Mouse (Mus musculus): ENCODE data around the gene Snap91. TPM values are rescaled to one million over a fixed set of nuclear protein-coding genes. Genes with fewer than 3 reads are reported as not detected.

The Snap91 gene
- total and polyA plus RNA-seq, 3 experiments = 3.8 to 5.8 (median 4.8) TPM

GRCm38 (mm10) chr9:86720227-86720626, 160.2 kb downstream of the Snap91 start:
- no peak overlapping the region for H3K27ac ChIP-seq
- DNase-seq = no peak
- intact Hi-C loops (cut with DNase I) = no loop called here
- no peak overlapping the region for H3K4me3 ChIP-seq
- H3K27me3 ChIP-seq (ENCODE audit: control insufficient read depth, insufficient read depth, low read length) = no peaks in the 10 kb centered on the region
- H3K36me3 ChIP-seq (ENCODE audit: control insufficient read depth, insufficient read depth, low read length) = no peaks in the 10 kb centered on the region
- WGBS = 89% methylated on average over 5 of the region's 5 CpGs
- no peak overlapping the region for H3K9ac ChIP-seq (ENCODE audit: low read depth, low read length)
- no peak for TF ChIP-seq CTCF (IDR thresholded peaks at IDR 0.05)
- no peak for TF ChIP-seq EP300 (IDR thresholded peaks at IDR 0.05; ENCODE audit: insufficient read depth, low read depth, low read length)
- TF ChIP-seq POLR2A (IDR thresholded peaks at IDR 0.05; ENCODE audit: insufficient read depth, low read depth, low read length) = no peak
- H3K4me1 ChIP-seq (ENCODE audit: control insufficient read depth, insufficient read depth, low read length) = no peaks in the 10 kb centered on the region
- H3K79me2 ChIP-seq (replicated peaks; ENCODE audit: control insufficient read depth, insufficient read depth, low read length) = no peaks in the 10 kb centered on the region

GRCm38 (mm10) chr9:86717119-86717518, 163.3 kb downstream of the Snap91 start:
- H3K4me3 ChIP-seq = no peak overlapping the region
- TF ChIP-seq CTCF (IDR thresholded peaks at IDR 0.05) = no peak
- no peak for TF ChIP-seq EP300 (IDR thresholded peaks at IDR 0.05; ENCODE audit: insufficient read depth, low read depth, low read length)
- TF ChIP-seq POLR2A (IDR thresholded peaks at IDR 0.05; ENCODE audit: insufficient read depth, low read depth, low read length) = no peak
- intact Hi-C loops (cut with DNase I) = no loop called here
- no peaks in the 10 kb centered on the region for H3K79me2 ChIP-seq (replicated peaks; ENCODE audit: control insufficient read depth, insufficient read depth, low read length)
- H3K27me3 ChIP-seq (ENCODE audit: control insufficient read depth, insufficient read depth, low read length) = no peaks in the 10 kb centered on the region
- H3K9ac ChIP-seq (ENCODE audit: low read depth, low read length) = no peak overlapping the region
- no peak for DNase-seq
- H3K36me3 ChIP-seq (ENCODE audit: control insufficient read depth, insufficient read depth, low read length) = no peaks in the 10 kb centered on the region
- no peaks in the 10 kb centered on the region for H3K4me1 ChIP-seq (ENCODE audit: control insufficient read depth, insufficient read depth, low read length)
- WGBS = 64% methylated on average over 5 of the region's 5 CpGs
- no peak overlapping the region for H3K27ac ChIP-seq

GRCm38 (mm10) chr9:86716540-86716939, 163.9 kb downstream of the Snap91 start:
- TF ChIP-seq EP300 (IDR thresholded peaks at IDR 0.05; ENCODE audit: insufficient read depth, low read depth, low read length) (no peak), CTCF (IDR thresholded peaks at IDR 0.05) (no peak), POLR2A (IDR thresholded peaks at IDR 0.05; ENCODE audit: insufficient read depth, low read depth, low read length) (no peak)
- H3K4me1 ChIP-seq (ENCODE audit: control insufficient read depth, insufficient read depth, low read length) = no peaks in the 10 kb centered on the region
- no peak overlapping the region for H3K4me3 ChIP-seq
- no peaks in the 10 kb centered on the region for H3K36me3 ChIP-seq (ENCODE audit: control insufficient read depth, insufficient read depth, low read length)
- H3K9ac ChIP-seq (ENCODE audit: low read depth, low read length) = no peak overlapping the region
- no peak overlapping the region for H3K27ac ChIP-seq
- no peaks in the 10 kb centered on the region for H3K79me2 ChIP-seq (replicated peaks; ENCODE audit: control insufficient read depth, insufficient read depth, low read length)
- H3K27me3 ChIP-seq (ENCODE audit: control insufficient read depth, insufficient read depth, low read length) = no peaks in the 10 kb centered on the region
- 44% methylated on average over 2 of the region's 2 CpGs for WGBS
- no peak for DNase-seq
- intact Hi-C loops (cut with DNase I) = no loop called here

Other genes starting within 250 kb of the Snap91 start
- 100 to 1,000 TPM in 1 of 2 experiments, 10 to 100 TPM in 1; 100.0 to 110 TPM for gene Me1, start 184.7 kb downstream of the Snap91 start, total RNA-seq (2021)
- gene Me1, start 184.7 kb downstream of the Snap91 start, polyA plus RNA-seq (2012; rRNA removed) = 67.1 and 101 TPM in 2 replicates
- gene Prss35, start 137.0 kb downstream of the Snap91 start, total RNA-seq (2021) = under 1 TPM; 0.30 to 0.37 TPM
- gene Prss35, start 137.0 kb downstream of the Snap91 start, polyA plus RNA-seq (2012; rRNA removed) = 0.16 and 0.56 TPM in 2 replicates
- gene Ripply2, start 134.9 kb upstream of the Snap91 start, total RNA-seq (2021) = not detected
- gene Ripply2, start 134.9 kb upstream of the Snap91 start, polyA plus RNA-seq (2012; rRNA removed) = not detected in 2 replicates
- gene Cyb5r4, start 141.4 kb upstream of the Snap91 start, total RNA-seq (2021) = 10 to 100 TPM; 27.6 to 31.3 TPM
- gene Cyb5r4, start 141.4 kb upstream of the Snap91 start, polyA plus RNA-seq (2012; rRNA removed) = 7.9 and 17.5 TPM in 2 replicates

All from heart, adult 2 months (tissue).